Mouse (Mus musculus) G1E (cell line): ENCODE results near the gene Myo1g.

Experiments used
- CTCF ChIP-seq: IDR thresholded peaks from 2 replicates; pipeline ENCODE4 v1.5.1; 2012; ENCODE audit warnings: low read depth, low read length, inconsistent platforms, mixed read lengths
- GATA1 ChIP-seq: IDR thresholded peaks from 2 replicates; pipeline ENCODE4 v1.6.1; 2012; ENCODE audit warnings: borderline replicate concordance, low read length, inconsistent platforms, mixed read lengths
- GATA2 ChIP-seq: IDR thresholded peaks from 2 replicates; pipeline ENCODE4 v1.6.1; 2012; ENCODE audit warnings: low read depth, low read length, inconsistent platforms, borderline replicate concordance
- POLR2AphosphoS5 ChIP-seq: IDR thresholded peaks from 2 replicates; pipeline ENCODE4 v1.6.1; 2012; ENCODE audit warnings: low read depth, low read length, inconsistent platforms; ENCODE audit not compliant: insufficient replicate concordance
- TAL1 ChIP-seq: conservative IDR thresholded peaks from 2 replicates; pipeline ENCODE4 v1.6.1; 2012; ENCODE audit warnings: low read depth, low read length, inconsistent platforms, mixed read lengths

DNA sequence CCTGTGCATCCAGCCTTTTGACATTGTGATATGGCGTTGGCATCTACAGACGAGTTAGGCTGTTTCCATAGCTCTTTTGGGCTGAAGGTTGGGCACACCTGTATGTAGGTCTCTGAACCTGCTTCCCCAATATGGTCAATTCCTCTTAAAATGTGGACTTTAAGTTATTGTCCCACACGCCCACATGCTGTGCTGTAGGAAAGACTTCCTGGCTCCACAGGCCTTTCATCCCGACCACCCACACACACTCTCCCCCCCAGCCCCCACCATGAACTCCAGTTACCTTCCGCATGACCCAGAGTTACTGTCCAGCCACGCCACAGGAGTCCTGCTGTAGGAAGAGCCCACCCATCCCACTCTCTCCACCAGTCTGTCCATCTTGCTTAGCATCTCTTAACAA is 33.8 kb downstream of the Myo1g start:
- TF ChIP-seq GATA1, result no peak
- no peak for TF ChIP-seq GATA2
- TF ChIP-seq CTCF, result no peak
- no peak for TF ChIP-seq POLR2AphosphoS5
- TF ChIP-seq TAL1, result no peak
